Mouse (Mus musculus): Measurements from ENCODE around the gene Rdm1.

- TF ChIP-seq CTCF (IDR thresholded peaks at IDR 0.05; ENCODE audit: borderline replicate concordance, insufficient read depth, low read length), result no peak
- TF ChIP-seq POLR2A (IDR thresholded peaks at IDR 0.05; ENCODE audit: low read depth, low read length), result no peak
Observed at GRCm38 (mm10) chr11:101678770-101679169, 51.8 kb downstream of the Rdm1 start.
